Mouse (Mus musculus) kidney, adult 8-10 months (tissue): ENCODE results near the gene Adamtsl4.
A peak's percentile ranks its signal among the peaks of the same experiment; 100 is the strongest.
"Not testable (repeated sequence)": the region's sequence is repeated elsewhere in the genome, so short reads cannot be mapped to it uniquely, and the experiment has no call there.

Experiments
- DNase-seq, 2 experiments: peaks; one replicate each; pipeline ENCODE4 v3.0.0; 2022

The Adamtsl4 gene

DNA sequence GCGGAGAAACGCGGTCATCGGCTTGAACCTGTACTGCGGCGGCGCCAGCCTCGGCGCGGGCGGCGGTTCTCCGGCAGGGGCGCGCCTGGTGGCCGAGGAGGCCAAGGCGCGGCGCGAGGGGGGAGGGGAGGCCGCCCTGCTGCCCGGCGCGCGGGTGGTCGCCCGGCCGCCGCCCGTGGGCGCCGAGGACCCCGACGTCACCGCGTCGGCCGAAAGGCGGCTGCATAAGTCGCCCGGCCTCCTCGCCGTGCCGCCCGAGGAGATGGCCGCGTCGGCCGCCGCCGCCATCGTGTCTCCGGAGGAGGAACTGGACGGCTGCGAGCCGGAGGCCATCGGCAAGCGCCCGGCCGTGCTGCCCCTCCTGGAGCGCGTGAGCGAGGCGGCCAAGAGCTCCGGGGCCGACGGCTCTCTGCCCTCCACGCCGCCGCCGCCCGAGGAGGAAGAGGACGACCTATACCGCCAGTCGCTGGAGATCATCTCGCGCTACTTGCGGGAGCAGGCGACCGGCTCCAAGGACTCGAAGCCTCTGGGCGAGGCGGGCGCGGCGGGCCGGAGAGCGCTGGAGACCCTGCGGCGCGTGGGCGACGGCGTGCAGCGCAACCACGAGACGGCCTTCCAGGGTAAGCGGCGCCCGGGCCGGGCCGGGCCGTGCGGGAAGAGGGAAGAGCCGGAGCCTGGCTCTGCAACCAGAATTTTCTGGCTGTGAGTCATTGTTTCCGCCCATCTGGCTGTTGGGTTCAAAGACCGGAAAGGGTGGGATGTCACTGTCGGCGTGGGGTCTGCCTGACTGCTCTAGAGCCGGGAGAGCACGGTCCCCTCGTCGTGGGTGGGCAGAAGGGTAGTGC lies 28.6 kb downstream of the Adamtsl4 start:
- peak; percentile 67 to 68 for DNase-seq

- DNase-seq: peak; percentile 95
Measured at GRCm38 (mm10) chr3:95658236-95658867, 29.4 kb downstream of the Adamtsl4 start, which contains the start of gene Mcl1. Gene Mcl1, plus strand, starts transcription at chr3:95658788.

- DNase-seq: no peak
Measured at GRCm38 (mm10) chr3:95657711-95658110, 30.0 kb downstream of the Adamtsl4 start.

- no peak for DNase-seq
Measured at GRCm38 (mm10) chr3:95657108-95657507, 30.6 kb downstream of the Adamtsl4 start.

DNA sequence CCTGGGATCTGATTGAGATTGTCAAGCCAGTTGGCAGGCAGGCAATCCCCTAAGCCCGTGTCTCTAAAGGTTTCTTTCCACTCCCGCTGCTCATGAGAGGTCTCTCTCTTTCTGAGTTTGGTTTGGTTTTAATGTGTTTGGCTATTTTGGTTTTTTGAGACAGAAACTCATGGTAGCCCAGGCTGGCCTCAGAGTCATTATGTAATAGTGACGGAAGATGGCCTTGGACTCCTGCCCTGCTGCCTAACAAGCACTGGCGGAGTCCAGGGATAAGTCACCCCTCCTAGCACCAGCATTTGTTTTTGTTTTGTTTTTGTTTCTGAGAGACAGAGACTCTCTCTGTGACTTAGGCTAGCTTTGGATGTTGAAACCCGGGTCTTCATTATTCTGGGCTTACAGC lies 32.3 kb downstream of the Adamtsl4 start:
- no peak for DNase-seq

DNA sequence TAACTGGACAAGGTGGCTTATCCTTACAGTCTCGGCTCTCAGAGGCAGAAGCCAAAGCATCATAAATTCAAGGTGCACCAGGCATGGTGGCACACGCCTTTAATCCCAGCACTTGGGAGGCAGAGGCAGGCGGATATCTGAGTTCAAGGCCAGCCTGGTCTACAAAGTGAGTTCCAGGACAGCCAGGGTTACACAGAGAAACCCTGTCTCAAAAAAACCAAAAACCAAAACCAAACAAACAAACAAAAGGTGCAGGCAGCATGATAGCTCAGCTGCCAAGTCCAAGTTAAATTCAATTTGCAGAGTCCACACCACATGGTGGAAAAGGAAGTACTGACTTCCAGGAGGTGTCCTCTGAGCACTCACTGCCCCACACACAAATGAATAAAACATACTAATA lies 33.3 kb downstream of the Adamtsl4 start:
- not testable (repeated sequence) for DNase-seq

DNA sequence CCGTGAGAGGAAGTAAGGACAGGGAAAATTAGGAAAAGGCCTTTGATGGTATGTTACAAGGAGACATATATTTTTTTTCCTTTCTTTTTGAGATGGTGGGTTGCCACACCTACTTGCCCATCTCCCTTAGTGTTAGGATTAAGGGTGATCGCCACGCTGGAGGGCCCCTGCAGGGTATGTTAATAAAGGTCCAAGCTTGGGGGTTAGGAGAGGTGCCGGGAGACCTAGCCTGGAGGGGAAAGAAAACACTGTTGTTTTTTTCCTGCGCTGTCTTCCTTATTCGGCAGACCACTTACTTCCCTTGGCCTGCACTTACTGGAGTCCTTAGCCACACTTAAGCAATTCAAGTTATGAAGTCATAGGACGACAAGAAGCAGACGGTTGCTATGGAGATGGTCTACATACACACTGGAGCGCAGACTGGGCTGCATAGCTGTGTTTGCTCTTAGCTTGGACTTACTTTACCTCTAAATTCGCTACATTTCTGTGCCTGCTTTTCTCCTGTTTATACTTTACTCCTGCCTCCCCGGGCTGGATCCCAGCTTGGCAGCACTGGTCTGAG lies 34.2 kb downstream of the Adamtsl4 start:
- no peak for DNase-seq

DNA sequence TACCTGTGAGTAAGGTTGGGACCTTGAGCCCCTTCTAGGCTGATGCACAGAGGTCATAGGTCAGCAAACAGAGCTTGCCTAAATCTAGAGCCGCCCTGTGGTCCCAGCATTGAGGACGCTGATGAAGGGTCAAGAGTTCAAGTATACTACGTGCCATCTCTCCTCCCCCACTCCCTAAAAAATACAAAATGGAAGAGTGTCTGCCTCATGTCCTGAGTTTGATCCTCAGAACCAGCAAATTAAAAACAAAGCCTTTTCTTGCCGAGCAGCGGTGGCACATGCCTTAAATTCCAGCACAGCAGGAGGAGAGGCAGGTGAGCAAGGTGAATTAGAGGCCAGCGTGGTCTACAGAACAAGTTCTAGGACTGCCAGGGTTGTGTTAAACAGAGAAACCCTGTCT lies 34.8 kb downstream of the Adamtsl4 start:
- no peak for DNase-seq

- DNase-seq: no peak
Measured at GRCm38 (mm10) chr3:95652204-95652811, 35.4 kb downstream of the Adamtsl4 start.

DNA sequence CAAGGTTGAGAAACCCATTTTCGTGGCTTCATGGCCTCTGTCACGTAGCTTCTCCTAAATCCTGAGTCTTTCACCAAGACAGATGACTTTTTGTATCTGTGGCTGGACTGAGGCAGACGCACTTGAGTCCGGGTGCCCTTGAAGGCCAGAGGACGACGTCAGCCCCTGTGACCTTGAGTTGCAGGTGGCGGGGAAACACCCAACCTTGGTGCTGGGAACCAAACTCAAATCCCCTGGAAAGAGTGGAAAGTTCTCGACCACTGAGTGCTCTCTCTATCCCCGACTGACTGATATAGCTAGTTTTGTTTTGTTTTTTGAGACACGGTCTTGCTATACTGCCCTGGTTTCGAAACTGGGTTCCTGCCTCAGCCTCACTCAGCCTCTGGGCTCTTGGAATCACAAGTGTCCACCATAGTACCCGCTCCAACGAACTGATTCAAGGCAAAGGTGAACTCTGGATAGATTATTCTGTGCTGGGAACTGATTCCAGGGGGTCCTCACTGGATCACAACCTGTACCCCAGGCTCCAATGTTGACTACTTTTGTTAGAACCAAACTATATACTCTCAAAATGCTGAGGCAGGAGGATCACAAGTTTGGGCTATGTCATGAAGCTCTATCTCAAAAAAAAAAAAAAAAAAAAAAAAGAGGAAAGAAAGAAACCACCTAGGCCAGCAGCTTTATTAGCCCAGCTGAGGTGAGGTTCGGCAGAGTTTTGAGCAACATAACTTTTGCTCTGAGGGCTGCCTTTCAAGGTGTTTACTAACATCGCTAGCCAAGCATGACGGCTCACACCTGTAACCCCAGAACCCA lies 36.1 kb downstream of the Adamtsl4 start:
- no peak for DNase-seq

- DNase-seq: no peak
Measured at GRCm38 (mm10) chr3:95651033-95651373, 36.7 kb downstream of the Adamtsl4 start.

DNA sequence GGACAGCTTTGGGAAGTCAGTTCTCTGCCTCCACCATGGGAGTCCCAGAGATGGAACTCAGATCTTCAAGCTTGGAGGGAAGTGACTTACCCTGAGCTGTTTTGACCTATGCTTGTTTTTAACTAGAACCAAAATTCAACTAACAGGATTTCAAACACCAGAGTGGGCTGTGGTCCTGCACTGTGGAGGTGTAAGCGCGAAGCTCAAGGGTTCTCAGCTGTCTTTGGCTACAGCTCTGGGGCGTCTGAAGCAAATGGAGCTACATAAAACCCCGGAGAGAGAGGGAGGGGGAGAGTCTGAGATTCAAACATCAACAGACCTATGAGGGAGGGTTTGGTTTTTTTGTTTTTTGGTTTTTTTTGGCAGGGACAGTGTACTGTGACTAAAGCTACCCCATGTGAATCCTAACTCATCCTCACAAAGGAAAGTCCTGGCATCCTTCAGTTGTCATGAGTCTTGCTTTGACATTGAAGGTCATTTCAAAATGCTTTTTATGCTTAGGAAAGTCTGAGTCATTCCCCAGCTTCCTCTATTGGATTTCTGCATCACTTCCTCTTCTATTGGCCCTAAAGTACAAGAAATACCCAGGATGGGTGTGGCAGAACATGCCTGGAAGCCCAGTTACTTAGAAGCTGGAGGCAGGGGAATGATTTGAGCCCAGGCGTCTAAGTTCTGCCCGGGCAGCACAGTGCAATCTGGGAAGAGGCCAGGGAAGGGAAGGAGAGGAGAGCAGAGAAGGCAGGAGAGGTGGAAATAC lies 37.3 kb downstream of the Adamtsl4 start:
- peak in 1 of 2 experiments; percentile 69 for DNase-seq

- DNase-seq: no peak
Measured at GRCm38 (mm10) chr3:95648016-95648415, 39.7 kb downstream of the Adamtsl4 start.

- DNase-seq: no peak
Measured at GRCm38 (mm10) chr3:95645313-95646235, 42.1 kb downstream of the Adamtsl4 start.

GRCm38 (mm10) chr3:95643097-95643496 lies 44.6 kb downstream of the Adamtsl4 start:
- no peak for DNase-seq

DNA sequence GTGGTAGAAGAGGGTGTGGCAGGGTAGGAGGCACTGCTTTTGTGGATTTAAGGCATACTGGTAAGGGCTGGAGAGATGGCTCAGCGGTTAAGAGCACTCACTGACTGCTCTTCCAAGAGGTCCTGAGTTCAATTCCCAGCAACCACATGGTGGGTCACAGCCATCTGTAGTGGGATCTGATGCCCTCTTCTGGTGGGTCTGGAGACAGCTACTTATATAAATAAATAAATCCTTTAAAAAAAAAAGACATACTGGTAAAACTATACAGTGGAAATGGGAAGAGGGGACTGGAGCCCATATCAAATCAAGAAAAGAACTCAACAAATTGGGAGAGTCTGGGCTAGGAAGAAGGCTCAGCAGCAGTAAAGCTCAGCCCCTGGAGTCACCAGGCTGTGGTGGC lies 48.0 kb downstream of the Adamtsl4 start:
- no peak for DNase-seq

GRCm38 (mm10) chr3:95636072-95636471 lies 51.6 kb downstream of the Adamtsl4 start:
- peak in 1 of 2 experiments; percentile 20 for DNase-seq

DNA sequence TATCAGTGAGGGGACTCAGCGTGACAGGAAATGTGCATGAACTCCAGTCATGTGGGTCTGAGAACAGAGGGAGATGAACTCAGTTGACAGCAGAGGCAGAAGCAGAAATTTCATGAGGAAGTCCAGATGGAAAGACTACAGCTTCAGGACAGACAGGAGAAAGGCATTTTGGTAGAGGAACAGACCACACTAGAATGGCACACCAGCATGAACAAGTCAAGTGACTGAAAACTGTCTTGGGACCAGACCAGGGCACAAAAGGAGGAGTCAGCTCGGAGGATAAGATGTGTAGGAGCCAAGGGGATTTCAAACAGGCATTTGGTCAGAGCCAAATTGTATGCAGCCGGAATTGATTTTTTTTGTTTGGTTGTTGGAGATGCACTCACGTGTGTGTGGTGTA lies 52.1 kb downstream of the Adamtsl4 start:
- DNase-seq: no peak

- no peak for DNase-seq
Measured at GRCm38 (mm10) chr3:95632648-95633588, 54.8 kb downstream of the Adamtsl4 start.

- DNase-seq: no peak
Measured at GRCm38 (mm10) chr3:95631304-95631703, 56.4 kb downstream of the Adamtsl4 start.
